Mouse (Mus musculus): ENCODE measurements around the gene Dnaaf2.

DNA sequence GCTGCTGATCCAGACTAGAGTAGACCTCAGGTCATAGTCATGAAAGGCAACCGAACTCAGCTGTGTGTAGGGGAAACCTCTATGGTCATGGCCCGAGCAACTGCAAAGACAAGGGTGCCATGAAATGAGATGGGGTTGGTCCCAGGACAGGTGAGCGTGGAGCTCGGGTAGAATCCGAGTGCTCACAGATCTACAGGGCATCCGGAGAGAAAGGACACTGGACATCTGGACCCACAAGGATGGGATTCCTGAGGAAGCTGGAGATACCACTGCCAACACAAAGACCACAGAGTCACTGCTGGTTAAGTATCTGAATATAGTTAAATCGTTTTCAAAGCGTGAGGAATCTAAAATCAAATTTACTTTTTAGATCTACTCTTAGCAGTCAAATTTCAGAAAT is 9.2 kb upstream of the Dnaaf2 start:
- TF ChIP-seq CTCF (IDR thresholded peaks at IDR 0.05; ENCODE audit: control insufficient read depth, insufficient read depth, insufficient read length) (no peak), USF1 (IDR thresholded peaks at IDR 0.05; ENCODE audit: low read depth) (no peak), CEBPB (IDR thresholded peaks at IDR 0.05; ENCODE audit: low read depth) (no peak), MAX (IDR thresholded peaks at IDR 0.05) (no peak)
